In the genomic region with DNA sequence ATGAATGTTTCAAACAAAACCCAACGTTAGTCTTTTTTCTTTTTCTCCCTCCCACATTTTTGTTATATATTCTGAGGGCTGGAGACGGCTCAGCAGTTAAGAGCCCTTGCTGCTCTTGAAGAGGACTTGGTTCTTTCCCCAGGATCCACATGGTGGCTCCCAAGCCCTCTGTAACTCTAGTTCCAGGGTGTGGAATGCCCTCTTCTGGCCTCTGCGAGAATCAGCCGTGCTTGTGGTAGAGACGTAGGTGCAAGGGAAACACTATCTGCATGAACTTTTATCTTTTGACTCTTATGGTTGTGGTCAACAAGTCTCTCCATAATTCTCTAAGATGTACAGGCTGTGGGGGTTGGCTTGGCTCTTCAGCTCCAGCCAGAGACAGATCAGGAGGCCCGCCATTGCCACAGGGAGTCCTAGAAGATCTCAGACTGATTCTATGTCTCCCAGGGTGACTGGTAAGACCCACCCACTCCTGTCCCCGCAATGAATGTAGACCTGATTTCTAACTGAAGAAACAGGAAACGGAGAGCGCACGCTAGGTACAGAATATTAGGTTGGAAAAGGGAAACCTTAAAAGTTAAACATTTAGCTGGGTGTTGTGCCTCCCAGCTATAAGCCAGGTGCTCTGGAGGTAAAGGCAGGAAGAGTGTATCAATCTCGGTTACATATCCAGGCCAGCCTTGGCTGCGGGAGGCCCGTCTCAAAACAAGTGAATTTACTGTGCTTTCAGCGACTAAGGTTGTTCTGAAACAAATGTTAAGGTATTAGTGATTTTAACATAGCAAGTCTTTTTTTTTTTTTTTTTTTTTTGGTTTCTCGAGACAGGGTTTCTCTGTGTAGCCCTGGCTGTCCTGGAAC, we compare ENCODE assay signal across 9 mouse cellular contexts. TPM values are rescaled to one million over a fixed set of nuclear protein-coding genes. Genes with fewer than 3 reads are reported as not detected.
DNase-seq lines count a peak whose midpoint lies in the region; ATAC-seq and TF ChIP-seq lines count a peak whose summit lies in the region.
"Had no signal": no experiment of that assay in that cellular context is flagged by ENCODE, and none has a peak within 500 bp of the region (broad histone marks: within the 10 kb centered on the region; RNA-seq: fewer than 3 reads in every experiment).

No protein-coding gene starts in this region.

- intact Hi-C loops in heart, postnatal 14 days (cut with DNase I), result no loop called here

- peak; percentile 63 for DNase-seq in layer of hippocampus, adult 11-12 months (ENCODE audit: low spot score)
- DNase-seq in layer of hippocampus, adult 9-10 months (ENCODE audit: low spot score), result no peak
- no peak for DNase-seq in ES-E14 (ENCODE audit: low read depth, low spot score)
- peak; percentile 41 for DNase-seq in brain, embryonic 14.5 days (ENCODE audit: low read depth)
- peak; percentile 51 to 67 for DNase-seq in heart, postnatal 14 days
- DNase-seq in retina, embryonic 14.5 days (ENCODE audit: low spot score), result peak; percentile 54

- H3K36me3 ChIP-seq in ES-E14 (ENCODE audit: control insufficient read depth, insufficient read depth, low read length, poor library complexity, severe bottlenecking), result peaks cover 4% of the 10 kb centered on the region; the same call in 1 of the 2 replicates
- H3K36me3 ChIP-seq in liver, embryonic 12.5 days, result peaks cover 5% of the 10 kb centered on the region; the same call in 1 of the 2 replicates
- H3K36me3 ChIP-seq in forebrain, embryonic 16.5 days (ENCODE audit: control insufficient read depth, insufficient read depth), result peaks cover 3% of the 10 kb centered on the region; the same call in 1 of the 2 replicates

- no peak for TF ChIP-seq POLR2A in brain, embryonic 14.5 days (IDR thresholded peaks at IDR 0.05; ENCODE audit: borderline replicate concordance, extremely low read depth, insufficient read depth, insufficient read length, poor library complexity, severe bottlenecking)

- no peak overlapping the region for H3K27ac ChIP-seq in ES-E14 (ENCODE audit: insufficient read depth, low read depth, low read length, poor library complexity, severe bottlenecking)
- peak overlapping the region; percentile 81 for H3K27ac ChIP-seq in liver, embryonic 12.5 days
- H3K27ac ChIP-seq in forebrain, embryonic 16.5 days (ENCODE audit: low read length), result no peak overlapping the region

- in situ Hi-C loops in ES-E14 (cut with MboI; ENCODE audit: low sequenced_read_pairs in 2 of 2, unreplicated experiment in 2 of 2), result no loop called here

- peak; percentile 48 for ATAC-seq in liver, embryonic 12.5 days
- no peak for ATAC-seq in forebrain, embryonic 16.5 days

- 29% methylated on average over 15 of the region's 15 CpGs for WGBS in liver, embryonic 12.5 days (ENCODE audit: insufficient replicate concordance)
- WGBS in forebrain, embryonic 16.5 days, result 61% methylated on average over 14 of the region's 15 CpGs

- peak overlapping the region; percentile 50 for H3K4me2 ChIP-seq in liver, embryonic 12.5 days
- H3K4me2 ChIP-seq in forebrain, embryonic 16.5 days (ENCODE audit: low read length), result no peak overlapping the region

- peaks cover 0 to 2% of the 10 kb centered on the region in 2 experiments; a peak in 1 of 4 replicates for H3K4me1 ChIP-seq in ES-E14 (ENCODE audit: control insufficient read depth in 2 of 2, insufficient read depth in 2 of 2, low read length in 2 of 2, poor library complexity in 1 of 2)
- peaks cover 32% of the 10 kb centered on the region for H3K4me1 ChIP-seq in liver, embryonic 12.5 days
- no peaks in the 10 kb centered on the region for H3K4me1 ChIP-seq in forebrain, embryonic 16.5 days (replicated peaks; ENCODE audit: control insufficient read depth, insufficient read depth, low read length)

- H3K27me3 ChIP-seq in liver, embryonic 12.5 days (replicated peaks), result 0 out of 2 replicates have a peak, but pooled peaks cover 4% of the 10 kb centered on the region
- no peaks in the 10 kb centered on the region for H3K27me3 ChIP-seq in forebrain, embryonic 16.5 days (replicated peaks; ENCODE audit: control insufficient read depth, insufficient read depth, low read length)

- TF ChIP-seq CTCF in brain, embryonic 14.5 days (IDR thresholded peaks at IDR 0.05; ENCODE audit: borderline replicate concordance, extremely low read depth, insufficient read depth, insufficient read length), result peak; percentile 38; the same call in 1 of the 2 replicates

- no peak overlapping the region for H3K9ac ChIP-seq in ES-E14 (ENCODE audit: insufficient read depth, low read depth, low read length, poor library complexity, severe bottlenecking)
- no peak overlapping the region for H3K9ac ChIP-seq in liver, embryonic 12.5 days
- H3K9ac ChIP-seq in forebrain, embryonic 16.5 days (replicated peaks; ENCODE audit: low read depth, low read length), result no peak overlapping the region

- H3K9me3 ChIP-seq in ES-E14 (ENCODE audit: control insufficient read depth, insufficient read depth, low read depth, low read length), result no peaks in the 10 kb centered on the region
- H3K9me3 ChIP-seq in liver, embryonic 12.5 days (replicated peaks), result no peaks in the 10 kb centered on the region
- no peaks in the 10 kb centered on the region for H3K9me3 ChIP-seq in forebrain, embryonic 16.5 days (ENCODE audit: control insufficient read depth, low read length)

- H3K4me3 ChIP-seq in ES-E14 (ENCODE audit: insufficient read depth in 1 of 2, low read depth in 1 of 2, low read length in 2 of 2, poor library complexity in 1 of 2, severe bottlenecking in 1 of 2), result no peak overlapping the region
- no peak overlapping the region for H3K4me3 ChIP-seq in liver, embryonic 12.5 days
- no peak overlapping the region for H3K4me3 ChIP-seq in forebrain, embryonic 16.5 days (replicated peaks; ENCODE audit: low read length)
- H3K4me3 ChIP-seq: erythroblast, embryonic 14.5 days had no signal

TF ChIP-seq in ES-E14, 5 proteins besides CTCF, POLR2A, EP300 and RAD21:
- TF ChIP-seq ZC3H11A (IDR thresholded peaks at IDR 0.05; ENCODE audit: borderline replicate concordance, low read depth, low read length), result peak; percentile 66
- TF ChIP-seq HCFC1 (IDR thresholded peaks at IDR 0.05; ENCODE audit: borderline replicate concordance, insufficient read depth, low read length), result no peak

RNA-seq across cellular contexts. Expression of a gene that starts 14.7 kb away (rescaled TPM):
- 16.3 and 22.8 TPM in 2 replicates for total RNA-seq in ES-E14 (2012; rRNA removed)
- 31.8 and 35.5 TPM in 2 replicates for polyA plus RNA-seq in brain, embryonic 14.5 days (2012; rRNA removed)
- 1 to 10 TPM; 6.3 to 6.6 TPM for total RNA-seq in heart, postnatal 14 days (2021)
- polyA plus RNA-seq in liver, embryonic 12.5 days (2016; fragmentation: Nextera tagmentation; extraction: Ambion mirVana), result 5.2 and 5.3 TPM in 2 replicates
- 29.0 and 31.8 TPM in 2 replicates for polyA plus RNA-seq in forebrain, embryonic 16.5 days (2015; fragmentation: Nextera tagmentation; extraction: Ambion mirVana)
- polyA plus RNA-seq: erythroblast, embryonic 14.5 days had no signal

RNA-seq across cellular contexts. Expression of a gene that starts 20.9 kb away (rescaled TPM):
- total RNA-seq in ES-E14 (2012; rRNA removed), result 145 and 178 TPM in 2 replicates
- polyA plus RNA-seq in brain, embryonic 14.5 days (2012; rRNA removed), result 61.4 and 70.6 TPM in 2 replicates
- total RNA-seq in heart, postnatal 14 days (2021), result 10 to 100 TPM; 52.3 to 52.5 TPM
- 35.6 and 36.9 TPM in 2 replicates for polyA plus RNA-seq in liver, embryonic 12.5 days (2016; fragmentation: Nextera tagmentation; extraction: Ambion mirVana)
- 65.4 and 71.1 TPM in 2 replicates for polyA plus RNA-seq in forebrain, embryonic 16.5 days (2015; fragmentation: Nextera tagmentation; extraction: Ambion mirVana)

Comparison
In these comparisons a context has a peak if more than half of its experiments do, and no peak if none do; other contexts are left out.
1. DNase-seq: peak in layer of hippocampus, adult 11-12 months (single experiment), brain, embryonic 14.5 days (single experiment), heart, postnatal 14 days (2 of 2) and retina, embryonic 14.5 days (single experiment); none in layer of hippocampus, adult 9-10 months (single experiment) and ES-E14 (single experiment).